Comparison of ENCODE assay signal across 21 mouse cellular contexts in genomic region chr7:134892449-134892871, GRCm38 (mm10). TPM values are rescaled to one million over a fixed set of nuclear protein-coding genes. Genes with fewer than 3 reads are reported as not detected.
A peak's percentile ranks its signal among the peaks of the same experiment; 100 is the strongest.
DNase-seq lines count a peak whose midpoint lies in the region; ATAC-seq and TF ChIP-seq lines count a peak whose summit lies in the region.
"Had no signal": no experiment of that assay in that cellular context is flagged by ENCODE, and none has a peak within 500 bp of the region (broad histone marks: within the 10 kb centered on the region; RNA-seq: fewer than 3 reads in every experiment).

No protein-coding gene starts in this region.

- ATAC-seq in midbrain, embryonic 12.5 days (ENCODE audit: low FRiP score, low read depth), result peak; percentile 58; the same call in 1 of the 2 replicates
- ATAC-seq in forebrain, postnatal 0 days, result peak; percentile 87; the same call in 1 of the 2 replicates
- 0 out of 2 replicates have a peak, but pooled peaks have one; percentile 30 for ATAC-seq in hindbrain, embryonic 16.5 days

- WGBS in midbrain, embryonic 12.5 days, result 73% methylated on average over 13 of the region's 13 CpGs
- 91% methylated on average over 13 of the region's 13 CpGs for WGBS in midbrain, embryonic 10.5 days
- 62% methylated on average over 13 of the region's 13 CpGs for WGBS in forebrain, postnatal 0 days
- WGBS in hindbrain, embryonic 16.5 days, result 47% methylated on average over 13 of the region's 13 CpGs

- H3K27me3 ChIP-seq in midbrain, embryonic 12.5 days, result no peaks in the 10 kb centered on the region
- H3K27me3 ChIP-seq in midbrain, embryonic 10.5 days (ENCODE audit: low read depth, poor library complexity, severe bottlenecking), result no peaks in the 10 kb centered on the region
- H3K27me3 ChIP-seq in forebrain, postnatal 0 days (ENCODE audit: insufficient read depth, low read length), result no peaks in the 10 kb centered on the region
- H3K27me3 ChIP-seq in hindbrain, embryonic 16.5 days (replicated peaks; ENCODE audit: control insufficient read depth, insufficient read depth, low read length), result no peaks in the 10 kb centered on the region
- H3K27me3 ChIP-seq: embryonic facial prominence, embryonic 12.5 days; heart, embryonic 15.5 days; liver, embryonic 15.5 days; lung, embryonic 15.5 days; megakaryocyte, embryonic 14.5 days had no signal

- no peaks in the 10 kb centered on the region for H3K9me3 ChIP-seq in midbrain, embryonic 12.5 days
- H3K9me3 ChIP-seq in midbrain, embryonic 10.5 days (replicated peaks), result no peaks in the 10 kb centered on the region
- no peaks in the 10 kb centered on the region for H3K9me3 ChIP-seq in forebrain, postnatal 0 days (ENCODE audit: low read length)
- H3K9me3 ChIP-seq in hindbrain, embryonic 16.5 days (ENCODE audit: control insufficient read depth, low read length), result no peaks in the 10 kb centered on the region
- H3K9me3 ChIP-seq: embryonic facial prominence, embryonic 12.5 days; heart, embryonic 15.5 days; limb, embryonic 10.5 days; liver, embryonic 15.5 days; lung, embryonic 15.5 days; megakaryocyte, embryonic 14.5 days had no signal

- no peak overlapping the region for H3K4me2 ChIP-seq in midbrain, embryonic 12.5 days (replicated peaks)
- no peak overlapping the region for H3K4me2 ChIP-seq in forebrain, postnatal 0 days (ENCODE audit: low read depth)
- H3K4me2 ChIP-seq in hindbrain, embryonic 16.5 days (ENCODE audit: low read length), result no peak overlapping the region
- H3K4me2 ChIP-seq: embryonic facial prominence, embryonic 12.5 days; heart, embryonic 15.5 days; liver, embryonic 15.5 days; lung, embryonic 15.5 days had no signal

- no peak for TF ChIP-seq CTCF in forebrain, postnatal 0 days (IDR thresholded peaks at IDR 0.05; ENCODE audit: low read depth)

- H3K36me3 ChIP-seq in midbrain, embryonic 12.5 days, result no peaks in the 10 kb centered on the region
- no peaks in the 10 kb centered on the region for H3K36me3 ChIP-seq in midbrain, embryonic 10.5 days
- H3K36me3 ChIP-seq in forebrain, postnatal 0 days (ENCODE audit: insufficient read depth), result no peaks in the 10 kb centered on the region
- no peaks in the 10 kb centered on the region for H3K36me3 ChIP-seq in hindbrain, embryonic 16.5 days (ENCODE audit: control insufficient read depth, insufficient read depth, low read length)
- H3K36me3 ChIP-seq: heart, embryonic 15.5 days; liver, embryonic 15.5 days; lung, embryonic 15.5 days had no signal

- H3K4me1 ChIP-seq in midbrain, embryonic 12.5 days, result 0 out of 2 replicates have a peak, but pooled peaks cover 3% of the 10 kb centered on the region
- no peaks in the 10 kb centered on the region for H3K4me1 ChIP-seq in midbrain, embryonic 10.5 days
- H3K4me1 ChIP-seq in forebrain, postnatal 0 days (ENCODE audit: insufficient read depth), result no peaks in the 10 kb centered on the region
- H3K4me1 ChIP-seq in hindbrain, embryonic 16.5 days (ENCODE audit: control insufficient read depth, insufficient read depth, low read depth, low read length), result no peaks in the 10 kb centered on the region
- H3K4me1 ChIP-seq: embryonic facial prominence, embryonic 12.5 days; limb, embryonic 10.5 days; liver, embryonic 15.5 days; lung, embryonic 15.5 days; megakaryocyte, embryonic 14.5 days had no signal

- no peak for DNase-seq in midbrain, embryonic 10.5 days (ENCODE audit: low spot score)
- peak; percentile 29 for DNase-seq in forebrain, postnatal 0 days
- DNase-seq in thymus, postnatal 36 days, result no peak
- no peak for DNase-seq in cerebellum, postnatal 25 days
- no peak for DNase-seq in layer of hippocampus, adult 11-12 months (ENCODE audit: low spot score)
- DNase-seq: heart, postnatal 36 days; liver; right cerebral cortex, postnatal 25 days; spleen, adult 18-20 months had no signal

- H3K27ac ChIP-seq in midbrain, embryonic 12.5 days (replicated peaks), result no peak overlapping the region
- no peak overlapping the region for H3K27ac ChIP-seq in midbrain, embryonic 10.5 days (replicated peaks)
- H3K27ac ChIP-seq in forebrain, postnatal 0 days (ENCODE audit: low read depth, low read length), result no peak overlapping the region
- H3K27ac ChIP-seq in hindbrain, embryonic 16.5 days (ENCODE audit: low read depth, low read length), result no peak overlapping the region
- H3K27ac ChIP-seq: embryonic facial prominence, embryonic 12.5 days; heart, embryonic 15.5 days; limb, embryonic 10.5 days; liver, embryonic 15.5 days; lung, embryonic 15.5 days had no signal

- no peak overlapping the region for H3K9ac ChIP-seq in midbrain, embryonic 12.5 days (replicated peaks)
- no peak overlapping the region for H3K9ac ChIP-seq in forebrain, postnatal 0 days
- no peak overlapping the region for H3K9ac ChIP-seq in hindbrain, embryonic 16.5 days (ENCODE audit: low read depth, low read length)
- H3K9ac ChIP-seq: embryonic facial prominence, embryonic 12.5 days; heart, embryonic 15.5 days; liver, embryonic 15.5 days; lung, embryonic 15.5 days had no signal

- H3K4me3 ChIP-seq in midbrain, embryonic 12.5 days, result no peak overlapping the region
- no peak overlapping the region for H3K4me3 ChIP-seq in midbrain, embryonic 10.5 days
- H3K4me3 ChIP-seq in forebrain, postnatal 0 days (ENCODE audit: low read depth, low read length), result no peak overlapping the region
- H3K4me3 ChIP-seq in hindbrain, embryonic 16.5 days (ENCODE audit: low read length), result no peak overlapping the region
- H3K4me3 ChIP-seq: embryonic facial prominence, embryonic 12.5 days; heart, embryonic 15.5 days; limb, embryonic 10.5 days; liver, embryonic 15.5 days; lung, embryonic 15.5 days; megakaryocyte, embryonic 14.5 days; myocyte had no signal

RNA-seq across cellular contexts. Expression of gene Fam196a, which starts 45.8 kb away (rescaled TPM):
- 2.4 and 2.7 TPM in 2 replicates for polyA plus RNA-seq in midbrain, embryonic 12.5 days (2016; fragmentation: Nextera tagmentation; extraction: Ambion mirVana)
- polyA plus RNA-seq in midbrain, embryonic 10.5 days (2016; fragmentation: Nextera tagmentation; extraction: Ambion mirVana), result 1.5 and 1.9 TPM in 2 replicates
- 21.2 and 24.5 TPM in 2 replicates for total RNA-seq in forebrain, postnatal 0 days (2014; rRNA removed)
- polyA plus RNA-seq in forebrain, postnatal 0 days (2015; fragmentation: Nextera tagmentation; extraction: Ambion mirVana), result 5.1 and 7.8 TPM in 2 replicates
- polyA plus RNA-seq in hindbrain, embryonic 16.5 days (2015; fragmentation: Nextera tagmentation; extraction: Ambion mirVana), result 10.6 and 10.9 TPM in 2 replicates
- total RNA-seq: gastrocnemius, adult 8-10 months; heart, postnatal 36 days; MEL had no signal
- polyA plus RNA-seq: kidney, adult 2 months had no signal

Comparison
In these comparisons a context has a peak if more than half of its experiments do, and no peak if none do; other contexts are left out.
1. ATAC-seq: peak in every context shown above with its lines; median percentile 87 in forebrain, postnatal 0 days; 58 in midbrain, embryonic 12.5 days; 30 in hindbrain, embryonic 16.5 days.